Comparison of ENCODE assay signal across 8 mouse cellular contexts in genomic region chr11:21178343-21178742, GRCm38 (mm10).
DNase-seq lines count a peak whose midpoint lies in the region; ATAC-seq and TF ChIP-seq lines count a peak whose summit lies in the region.
"Had no signal": no experiment of that assay in that cellular context is flagged by ENCODE, and none has a peak within 500 bp of the region (broad histone marks: within the 10 kb centered on the region; RNA-seq: fewer than 3 reads in every experiment).

No protein-coding gene starts in this region.

- in situ Hi-C loops in ES-E14 (cut with MboI; ENCODE audit: low sequenced_read_pairs in 2 of 2, unreplicated experiment in 2 of 2) = no loop called here

- 65% methylated on average over 4 of the region's 4 CpGs for WGBS in limb, embryonic 11.5 days
- WGBS in limb, embryonic 10.5 days = 70% methylated on average over 4 of the region's 4 CpGs

- H3K9me3 ChIP-seq in limb, embryonic 11.5 days (ENCODE audit: control insufficient read depth, low read length) = no peaks in the 10 kb centered on the region
- no peaks in the 10 kb centered on the region for H3K9me3 ChIP-seq in limb, embryonic 10.5 days (replicated peaks)
- no peaks in the 10 kb centered on the region for H3K9me3 ChIP-seq in ES-E14 (ENCODE audit: control insufficient read depth, insufficient read depth, low read depth, low read length)
- H3K9me3 ChIP-seq: embryonic facial prominence, embryonic 13.5 days had no signal

- H3K4me1 ChIP-seq in limb, embryonic 11.5 days (ENCODE audit: control insufficient read depth, insufficient read depth, low read length) = no peaks in the 10 kb centered on the region
- H3K4me1 ChIP-seq in limb, embryonic 10.5 days = peaks cover 5% of the 10 kb centered on the region
- H3K4me1 ChIP-seq in ES-E14 (ENCODE audit: control insufficient read depth in 2 of 2, insufficient read depth in 2 of 2, low read length in 2 of 2, poor library complexity in 1 of 2) = 0 out of 4 replicates have a peak, but pooled peaks cover 0 to 3% of the 10 kb centered on the region in 2 experiments

- H3K9ac ChIP-seq in limb, embryonic 11.5 days (ENCODE audit: low read length) = no peak overlapping the region
- H3K9ac ChIP-seq in ES-E14 (ENCODE audit: insufficient read depth, low read depth, low read length, poor library complexity, severe bottlenecking) = no peak overlapping the region; the same call in 1 of the 2 replicates
- H3K9ac ChIP-seq: embryonic facial prominence, embryonic 13.5 days had no signal

- H3K4me3 ChIP-seq in limb, embryonic 11.5 days (ENCODE audit: low read depth, low read length) = no peak overlapping the region
- no peak overlapping the region for H3K4me3 ChIP-seq in limb, embryonic 10.5 days
- no peak overlapping the region for H3K4me3 ChIP-seq in ES-E14 (ENCODE audit: insufficient read depth in 1 of 2, low read depth in 1 of 2, low read length in 2 of 2, poor library complexity in 1 of 2, severe bottlenecking in 1 of 2)
- H3K4me3 ChIP-seq: embryonic facial prominence, embryonic 13.5 days had no signal

- intact Hi-C loops in heart, postnatal 14 days (cut with DNase I) = loop anchor here (1.0 to 10.0 kb wide), 3 partner anchors 264 to 724 kb away; no protein-coding TSS in a partner anchor
- intact Hi-C loops in left cerebral cortex, postnatal 4 days (cut with DNase I) = loop anchor here (2.0 to 10.0 kb wide), 3 partner anchors 164 to 381 kb away; no protein-coding TSS in a partner anchor

- H3K4me2 ChIP-seq in limb, embryonic 11.5 days (ENCODE audit: low read depth, severe bottlenecking) = no peak overlapping the region
- H3K4me2 ChIP-seq: embryonic facial prominence, embryonic 13.5 days had no signal

- ATAC-seq in limb, embryonic 11.5 days (ENCODE audit: insufficient number of reproducible peaks, low FRiP score, low TSS enrichment, low read depth) = no peak

- DNase-seq in limb, embryonic 11.5 days (ENCODE audit: low spot score) = peak; percentile 25
- DNase-seq in limb, embryonic 10.5 days (ENCODE audit: low spot score) = no peak
- no peak for DNase-seq in ES-E14 (ENCODE audit: low read depth, low spot score)
- DNase-seq in adrenal gland, postnatal 25 days = peak; percentile 8
- DNase-seq in heart, postnatal 14 days = peak; percentile 49 to 65
- peak; percentile 36 for DNase-seq in left cerebral cortex, postnatal 4 days
- DNase-seq in skeletal muscle tissue, adult 2 months (ENCODE audit: low read depth, low spot score) = peak; percentile 18

- H3K27me3 ChIP-seq in limb, embryonic 11.5 days (ENCODE audit: control insufficient read depth, insufficient read depth, low read length) = no peaks in the 10 kb centered on the region
- H3K27me3 ChIP-seq in limb, embryonic 10.5 days (ENCODE audit: low read depth, poor library complexity, severe bottlenecking) = no peaks in the 10 kb centered on the region
- H3K27me3 ChIP-seq: embryonic facial prominence, embryonic 13.5 days had no signal

- no peak overlapping the region for H3K27ac ChIP-seq in limb, embryonic 11.5 days (replicated peaks; ENCODE audit: low read depth, low read length)
- H3K27ac ChIP-seq in limb, embryonic 10.5 days = no peak overlapping the region
- H3K27ac ChIP-seq in ES-E14 (ENCODE audit: insufficient read depth, low read depth, low read length, poor library complexity, severe bottlenecking) = no peak overlapping the region
- H3K27ac ChIP-seq: embryonic facial prominence, embryonic 13.5 days had no signal

- no peaks in the 10 kb centered on the region for H3K36me3 ChIP-seq in limb, embryonic 11.5 days (ENCODE audit: control insufficient read depth, insufficient read depth, low read length)
- H3K36me3 ChIP-seq in limb, embryonic 10.5 days = no peaks in the 10 kb centered on the region
- H3K36me3 ChIP-seq in ES-E14 (ENCODE audit: control insufficient read depth, insufficient read depth, low read length, poor library complexity, severe bottlenecking) = no peaks in the 10 kb centered on the region
- H3K36me3 ChIP-seq: embryonic facial prominence, embryonic 13.5 days had no signal

TF ChIP-seq in ES-E14, 5 proteins besides CTCF, POLR2A, EP300 and RAD21:
- no peak for TF ChIP-seq ZNF384 (IDR thresholded peaks at IDR 0.05; ENCODE audit: low read depth, low read length)
- TF ChIP-seq ZC3H11A (IDR thresholded peaks at IDR 0.05; ENCODE audit: borderline replicate concordance, low read depth, low read length) = peak; percentile 77

Comparison
In these comparisons a context has a peak if more than half of its experiments do, and no peak if none do; other contexts are left out.
1. DNase-seq: peak in limb, embryonic 11.5 days (single experiment), adrenal gland, postnatal 25 days (single experiment), heart, postnatal 14 days (2 of 2), left cerebral cortex, postnatal 4 days (single experiment) and skeletal muscle tissue, adult 2 months (single experiment); none in limb, embryonic 10.5 days (single experiment) and ES-E14 (single experiment).